Mouse (Mus musculus): Measurements from ENCODE around the gene Wdr82. TPM values are rescaled to one million over a fixed set of nuclear protein-coding genes. Genes with fewer than 3 reads are reported as not detected.

Wdr82 gene
- polyA plus RNA-seq, 1 experiment from 2014 or later, result 27.7 TPM

GRCm38 (mm10) chr9:106148541-106149398 is 22.0 kb upstream of the Wdr82 start:
- no peaks in the 10 kb centered on the region for H3K9me3 ChIP-seq
- H3K27me3 ChIP-seq, result no peaks in the 10 kb centered on the region
- H3K4me1 ChIP-seq (replicated peaks), result peaks cover 58% of the 10 kb centered on the region
- peak overlapping the region; percentile 98 for H3K9ac ChIP-seq
- peak overlapping the region; percentile 86 for H3K4me3 ChIP-seq
- peak; percentile 85 for ATAC-seq (ENCODE audit: low read depth)
- H3K27ac ChIP-seq (replicated peaks), result peak overlapping the region; percentile 98
- under 1% methylated on average over 36 of the region's 36 CpGs for WGBS
- peaks cover 25% of the 10 kb centered on the region for H3K36me3 ChIP-seq
- H3K4me2 ChIP-seq, result peak overlapping the region; percentile 83

DNA sequence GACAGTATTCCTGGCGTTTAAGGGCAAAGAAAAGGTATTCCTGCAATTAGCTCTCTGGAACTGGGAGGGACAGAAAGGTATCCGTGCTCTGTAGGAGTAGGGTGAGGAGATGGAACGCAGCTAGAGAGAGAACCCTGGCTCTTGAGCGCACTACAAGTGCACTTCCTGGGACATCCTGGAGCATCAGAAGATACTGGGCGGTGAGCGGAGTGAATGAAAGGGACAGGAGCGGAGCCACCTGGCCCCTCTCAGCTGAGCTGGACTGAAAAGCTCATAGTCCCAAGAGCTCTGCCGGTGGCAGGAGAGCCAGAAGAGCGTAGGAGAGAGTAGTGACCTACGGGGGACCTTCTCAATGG is 21.4 kb upstream of the Wdr82 start:
- 13% methylated on average over 10 of the region's 10 CpGs for WGBS
- peak overlapping the region; percentile 98 for H3K9ac ChIP-seq
- peak; percentile 12; the same call in 1 of the 2 replicates for ATAC-seq (ENCODE audit: low read depth)
- no peaks in the 10 kb centered on the region for H3K9me3 ChIP-seq
- H3K4me1 ChIP-seq (replicated peaks), result peaks cover 52% of the 10 kb centered on the region
- H3K27ac ChIP-seq (replicated peaks), result peak overlapping the region; percentile 98
- H3K4me2 ChIP-seq, result peak overlapping the region; percentile 83
- H3K4me3 ChIP-seq, result peak overlapping the region; percentile 86
- H3K36me3 ChIP-seq, result peaks cover 31% of the 10 kb centered on the region
- H3K27me3 ChIP-seq, result no peaks in the 10 kb centered on the region

GRCm38 (mm10) chr9:106154106-106154505 is 16.6 kb upstream of the Wdr82 start:
- WGBS, result 85% methylated on average over 9 of the region's 9 CpGs
- peaks cover 31% of the 10 kb centered on the region for H3K36me3 ChIP-seq
- H3K9ac ChIP-seq, result no peak overlapping the region
- no peak for ATAC-seq (ENCODE audit: low read depth)
- peak overlapping the region; percentile 71; the same call in 1 of the 2 replicates for H3K27ac ChIP-seq (replicated peaks)
- H3K4me3 ChIP-seq, result no peak overlapping the region
- H3K4me2 ChIP-seq, result no peak overlapping the region
- peaks cover 59% of the 10 kb centered on the region for H3K4me1 ChIP-seq (replicated peaks)
- no peaks in the 10 kb centered on the region for H3K27me3 ChIP-seq
- H3K9me3 ChIP-seq, result no peaks in the 10 kb centered on the region

- peaks cover 27% of the 10 kb centered on the region for H3K36me3 ChIP-seq
- no peaks in the 10 kb centered on the region for H3K9me3 ChIP-seq
- no peaks in the 10 kb centered on the region for H3K27me3 ChIP-seq
- H3K4me3 ChIP-seq, result no peak overlapping the region
- H3K4me1 ChIP-seq (replicated peaks), result peaks cover 48% of the 10 kb centered on the region
- peak overlapping the region; percentile 71 for H3K27ac ChIP-seq (replicated peaks)
- 51% methylated on average over 5 of the region's 5 CpGs for WGBS
- H3K9ac ChIP-seq, result 0 out of 2 replicates have a peak overlapping the region, but pooled peaks have one; percentile 6
- peak; percentile 37 for ATAC-seq (ENCODE audit: low read depth)
- no peak overlapping the region for H3K4me2 ChIP-seq
Measured at GRCm38 (mm10) chr9:106156419-106156818, 14.3 kb upstream of the Wdr82 start.

- no peaks in the 10 kb centered on the region for H3K9me3 ChIP-seq
- peak; percentile 10; the same call in 1 of the 2 replicates for ATAC-seq (ENCODE audit: low read depth)
- H3K4me2 ChIP-seq, result no peak overlapping the region
- no peaks in the 10 kb centered on the region for H3K27me3 ChIP-seq
- no peak overlapping the region for H3K9ac ChIP-seq
- H3K36me3 ChIP-seq, result peaks cover 23% of the 10 kb centered on the region
- no peak overlapping the region for H3K4me3 ChIP-seq
- H3K27ac ChIP-seq (replicated peaks), result 0 out of 2 replicates have a peak overlapping the region, but pooled peaks have one; percentile 46
- H3K4me1 ChIP-seq (replicated peaks), result peaks cover 45% of the 10 kb centered on the region
- WGBS, result 80% methylated on average over 21 of the region's 21 CpGs
Measured at GRCm38 (mm10) chr9:106156921-106157622, 13.7 kb upstream of the Wdr82 start.

- H3K9ac ChIP-seq, result no peak overlapping the region
- no peak overlapping the region for H3K4me2 ChIP-seq
- H3K9me3 ChIP-seq, result no peaks in the 10 kb centered on the region
- peaks cover 40% of the 10 kb centered on the region for H3K4me1 ChIP-seq (replicated peaks)
- H3K27me3 ChIP-seq, result no peaks in the 10 kb centered on the region
- peak overlapping the region; percentile 46; the same call in 1 of the 2 replicates for H3K27ac ChIP-seq (replicated peaks)
- H3K36me3 ChIP-seq, result peaks cover 18% of the 10 kb centered on the region
- H3K4me3 ChIP-seq, result no peak overlapping the region
- 86% methylated on average over 10 of the region's 10 CpGs for WGBS
- ATAC-seq (ENCODE audit: low read depth), result no peak
Measured at GRCm38 (mm10) chr9:106157623-106157925, 13.2 kb upstream of the Wdr82 start.

DNA sequence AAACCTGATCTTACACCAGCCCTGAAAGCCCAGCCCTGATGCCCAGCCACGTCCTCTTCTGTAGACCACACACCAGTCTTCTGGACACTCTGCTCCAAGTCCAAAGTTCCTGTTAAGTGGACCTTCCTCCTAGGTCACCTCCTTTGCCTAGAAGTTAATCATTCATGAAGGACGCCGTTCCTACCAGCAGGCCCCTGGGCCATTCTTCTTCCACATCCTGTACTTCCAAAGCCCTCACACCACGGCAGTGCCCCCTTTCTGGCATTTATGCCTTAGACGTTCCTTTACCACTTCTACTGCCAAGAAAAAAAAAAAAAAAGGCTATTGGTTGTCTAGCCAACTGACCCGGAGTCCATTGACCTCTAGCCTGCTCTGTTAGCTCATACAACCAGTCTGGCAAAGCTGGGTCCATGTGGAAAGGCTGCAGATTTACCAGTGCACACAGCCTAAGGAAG is 12.7 kb upstream of the Wdr82 start, which contains the start of gene Glyctk:
TSS of gene Glyctk (minus strand) at position 102 of the 455 bp plus-strand sequence.
- Histone ChIP-seq H3K4me1 (replicated peaks) (peaks cover 37% of the 10 kb centered on the region), H3K4me3 (no peak within 1 kb of the TSS), H3K27ac (replicated peaks) (peak within 1 kb of the TSS; percentile 46; the same call in 1 of the 2 replicates), H3K36me3 (peaks cover 13% of the 10 kb centered on the region), H3K27me3 (no peaks in the 10 kb centered on the region), H3K9me3 (no peaks in the 10 kb centered on the region), H3K4me2 (no peak within 1 kb of the TSS), H3K9ac (no peak within 1 kb of the TSS)
- 78% methylated on average over 6 of the region's 6 CpGs for WGBS
- ATAC-seq (ENCODE audit: low read depth), result no peak

DNA sequence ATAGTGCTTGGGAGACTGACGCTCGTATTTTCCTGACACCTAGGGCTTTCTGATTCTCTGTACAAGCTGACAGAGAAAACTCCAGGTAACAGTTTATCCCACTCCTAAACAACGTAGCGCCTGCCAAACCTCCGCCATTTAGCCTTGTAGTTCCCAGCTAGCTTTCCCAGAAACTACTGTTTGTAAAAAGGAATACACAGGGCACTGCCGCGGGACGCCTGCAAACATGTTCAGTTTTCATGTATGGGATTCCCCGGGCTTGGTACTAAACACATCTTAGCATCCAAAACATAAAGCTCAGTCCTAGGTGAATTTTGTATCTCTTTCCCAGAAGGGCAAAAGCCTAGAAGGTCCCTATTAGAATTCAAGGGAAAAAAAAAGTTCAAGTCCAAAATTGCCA is 11.5 kb upstream of the Wdr82 start:
- peaks cover 1% of the 10 kb centered on the region for H3K36me3 ChIP-seq
- WGBS, result 86% methylated on average over 9 of the region's 9 CpGs
- peak overlapping the region; percentile 99 for H3K27ac ChIP-seq (replicated peaks)
- no peaks in the 10 kb centered on the region; the same call in 1 of the 2 replicates for H3K27me3 ChIP-seq
- peak overlapping the region; percentile 55 for H3K4me3 ChIP-seq
- H3K9ac ChIP-seq, result no peak overlapping the region
- peaks cover 37% of the 10 kb centered on the region for H3K4me1 ChIP-seq (replicated peaks)
- no peaks in the 10 kb centered on the region for H3K9me3 ChIP-seq
- ATAC-seq (ENCODE audit: low read depth), result no peak
- peak overlapping the region; percentile 67 for H3K4me2 ChIP-seq

DNA sequence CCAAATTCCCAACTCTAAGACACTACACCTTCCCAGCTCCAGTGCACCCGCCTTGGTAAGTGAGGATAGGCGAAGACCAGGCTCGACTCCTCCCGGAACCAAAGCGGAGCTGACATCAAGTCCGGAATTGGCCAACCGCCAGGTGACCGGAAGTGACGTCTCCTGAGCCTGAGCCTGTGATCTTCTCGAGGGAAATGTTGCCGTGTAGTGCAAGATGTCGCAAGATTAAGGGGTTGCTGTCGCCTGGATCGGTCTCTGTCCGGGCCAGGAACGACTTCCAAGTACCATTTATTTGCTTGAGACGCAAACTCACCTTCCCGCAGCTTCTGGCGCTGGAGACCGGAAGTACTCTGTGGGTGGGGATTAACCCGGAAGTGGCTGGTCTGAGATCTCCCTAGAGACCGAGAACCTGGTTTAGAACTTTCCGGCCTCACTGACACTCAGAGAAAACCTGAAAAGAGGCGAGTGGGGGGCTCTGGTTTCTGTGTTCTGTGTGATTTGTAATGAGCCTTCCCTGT is 10.9 kb upstream of the Wdr82 start:
- Histone ChIP-seq H3K9me3 (no peaks in the 10 kb centered on the region), H3K4me1 (replicated peaks) (peaks cover 34% of the 10 kb centered on the region), H3K27me3 (no peaks in the 10 kb centered on the region; the same call in 1 of the 2 replicates), H3K27ac (replicated peaks) (peak overlapping the region; percentile 99), H3K36me3 (no peaks in the 10 kb centered on the region), H3K9ac (peak overlapping the region; percentile 77), H3K4me3 (peak overlapping the region; percentile 55), H3K4me2 (peak overlapping the region; percentile 67)
- peak; percentile 66 for ATAC-seq (ENCODE audit: low read depth)
- WGBS, result 1% methylated on average over 24 of the region's 24 CpGs

- Histone ChIP-seq H3K4me3 (peak overlapping the region; percentile 55), H3K27me3 (no peaks in the 10 kb centered on the region; the same call in 1 of the 2 replicates), H3K4me1 (replicated peaks) (peaks cover 29% of the 10 kb centered on the region), H3K4me2 (peak overlapping the region; percentile 67), H3K27ac (replicated peaks) (peak overlapping the region; percentile 99), H3K36me3 (no peaks in the 10 kb centered on the region), H3K9ac (peak overlapping the region; percentile 77), H3K9me3 (no peaks in the 10 kb centered on the region)
- no peak for ATAC-seq (ENCODE audit: low read depth)
- WGBS, result 46% methylated on average over 5 of the region's 5 CpGs
Measured at GRCm38 (mm10) chr9:106160426-106160825, 10.3 kb upstream of the Wdr82 start.

DNA sequence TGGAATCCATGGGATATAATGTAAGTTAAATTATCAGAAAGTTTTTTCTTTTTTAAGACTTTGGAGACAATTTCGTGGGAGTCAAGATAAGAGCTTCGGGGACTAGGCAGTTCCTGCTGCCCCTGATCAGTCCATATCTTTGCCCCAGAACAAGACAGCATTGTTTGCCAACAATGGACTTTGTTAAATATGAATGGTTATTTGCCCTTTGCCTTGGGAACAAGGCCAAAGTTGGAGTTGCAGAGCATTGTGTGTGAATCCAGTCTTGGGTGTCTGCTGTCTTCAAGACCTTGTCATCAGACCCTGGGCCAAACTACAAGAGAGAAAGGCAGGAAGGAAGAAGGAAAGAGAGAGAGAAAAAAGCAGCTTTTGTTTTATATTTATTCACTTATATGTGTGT is 4.0 kb upstream of the Wdr82 start:
- Histone ChIP-seq H3K4me1 (replicated peaks) (peaks cover 8% of the 10 kb centered on the region), H3K36me3 (no peaks in the 10 kb centered on the region), H3K27ac (replicated peaks) (no peak overlapping the region), H3K4me3 (no peak overlapping the region), H3K27me3 (no peaks in the 10 kb centered on the region; the same call in 1 of the 2 replicates), H3K9me3 (no peaks in the 10 kb centered on the region), H3K4me2 (no peak overlapping the region), H3K9ac (no peak overlapping the region)
- 67% methylated on average over 2 of the region's 2 CpGs for WGBS
- ATAC-seq (ENCODE audit: low read depth), result no peak

DNA sequence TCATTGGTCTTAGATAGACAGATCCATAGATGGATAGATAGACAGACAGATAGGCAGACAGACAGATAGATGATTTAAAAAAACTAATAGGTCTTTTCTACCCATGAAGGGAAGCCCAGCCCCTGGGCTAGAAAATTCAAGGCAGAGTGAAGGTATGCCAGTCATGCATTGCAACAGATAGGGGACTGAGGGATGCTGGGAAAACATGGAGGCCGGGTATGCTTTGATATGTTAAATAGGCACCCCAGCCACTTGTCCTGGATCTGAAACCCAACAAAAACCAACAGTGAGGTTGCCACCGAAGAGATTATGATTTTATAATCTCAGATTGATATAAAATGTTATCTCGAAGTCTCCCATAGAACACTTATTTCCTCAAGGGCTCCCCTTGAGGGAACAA is 3.5 kb upstream of the Wdr82 start:
- 81% methylated on average over 3 of the region's 3 CpGs for WGBS

More for the DNA sequence above, 3.5 kb upstream of the Wdr82 start:
- Histone ChIP-seq H3K9me3 (no peaks in the 10 kb centered on the region), H3K4me2 (no peak overlapping the region), H3K27me3 (no peaks in the 10 kb centered on the region; the same call in 1 of the 2 replicates), H3K4me3 (no peak overlapping the region), H3K9ac (no peak overlapping the region), H3K36me3 (no peaks in the 10 kb centered on the region), H3K27ac (replicated peaks) (no peak overlapping the region), H3K4me1 (replicated peaks) (peaks cover 13% of the 10 kb centered on the region)
- ATAC-seq (ENCODE audit: low read depth), result no peak

Measured in neural tube, embryonic 13.5 days (tissue).